Mouse (Mus musculus) hindbrain, embryonic 13.5 days (tissue): ENCODE measurements around the gene Laptm5. TPM values are rescaled to one million over a fixed set of nuclear protein-coding genes. Genes with fewer than 3 reads are reported as not detected.

Experiments used
- ATAC-seq: fragments of 200-750 bp; cut with Nextera tagmentation; 2 replicates; pipeline ENCODE4 v1.8.0; 2017; ENCODE audit warnings: moderate TSS enrichment; ENCODE audit not compliant: low FRiP score
- H3K27ac ChIP-seq: fragments of 300-500 bp; sonication (generic); 2 replicates; pipeline ENCODE4 v1.5.1; 2015; ENCODE audit warnings: inconsistent platforms, mild to moderate bottlenecking, moderate library complexity
- H3K27me3 ChIP-seq: fragments of 300-500 bp; sonication (generic); 2 replicates; pipeline ENCODE4 v1.6.1; 2015; ENCODE audit warnings: mild to moderate bottlenecking, inconsistent platforms
- H3K36me3 ChIP-seq: fragments of 300-500 bp; sonication (generic); 2 replicates; pipeline ENCODE4 v1.6.1; 2015; ENCODE audit warnings: mild to moderate bottlenecking, inconsistent platforms
- H3K4me1 ChIP-seq: fragments of 300-500 bp; sonication (generic); replicated peaks from 2 replicates; pipeline ENCODE4 v1.6.1; 2015; ENCODE audit warnings: inconsistent platforms
- H3K4me2 ChIP-seq: fragments of 300-500 bp; sonication (generic); 2 replicates; pipeline ENCODE4 v1.6.1; 2015; ENCODE audit warnings: inconsistent platforms, mild to moderate bottlenecking, moderate library complexity
- H3K4me3 ChIP-seq: fragments of 300-500 bp; sonication (generic); 2 replicates; pipeline ENCODE4 v1.5.1; 2015; ENCODE audit warnings: mild to moderate bottlenecking, inconsistent platforms
- H3K9ac ChIP-seq: fragments of 300-500 bp; sonication (generic); 2 replicates; pipeline ENCODE4 v1.6.1; 2015; ENCODE audit warnings: mild to moderate bottlenecking, inconsistent platforms
- H3K9me3 ChIP-seq: fragments of 300-500 bp; sonication (generic); 2 replicates; pipeline ENCODE4 v1.6.1; 2016; ENCODE audit warnings: inconsistent platforms
- WGBS: fragments of 180-500 bp; shearing (Covaris S2); methylation state at CpG from one replicate; pipeline ENCODE4 v1.1.7; 2015; 5-methylcytosine and 5-hydroxymethylcytosine counted together
- polyA plus RNA-seq: library from polyadenylated mRNA; unstranded; fragments of >200 nt; fragmentation: Nextera tagmentation; extraction: Ambion mirVana; gene quantifications from 2 replicates; pipeline ENCODE4 v1.2.1, GENCODE M21; 2015

Gene Laptm5
- polyA plus RNA-seq, 1 experiment from 2014 or later = 31.4 TPM

GRCm38 (mm10) chr4:130902289-130902781 is 10.6 kb upstream of the Laptm5 start:
- Histone ChIP-seq H3K4me2 (no peak overlapping the region), H3K9ac (no peak overlapping the region), H3K4me1 (peaks cover 25% of the 10 kb centered on the region), H3K4me3 (no peak overlapping the region), H3K27ac (no peak overlapping the region), H3K9me3 (no peaks in the 10 kb centered on the region), H3K27me3 (peaks cover 3% of the 10 kb centered on the region), H3K36me3 (no peaks in the 10 kb centered on the region)
- 54% methylated on average over 8 of the region's 8 CpGs for WGBS
- no peak for ATAC-seq

- ATAC-seq = no peak
- peaks cover 25% of the 10 kb centered on the region for H3K4me1 ChIP-seq
Measured at GRCm38 (mm10) chr4:130905025-130905424, 7.9 kb upstream of the Laptm5 start.

GRCm38 (mm10) chr4:130905882-130906281 is 7.0 kb upstream of the Laptm5 start:
- no peak for ATAC-seq

More at GRCm38 (mm10) chr4:130905025-130905424, 7.9 kb upstream of the Laptm5 start:
- Histone ChIP-seq H3K9ac (peak overlapping the region; percentile 26; the same call in 1 of the 2 replicates), H3K27ac (no peak overlapping the region), H3K4me2 (no peak overlapping the region), H3K9me3 (no peaks in the 10 kb centered on the region), H3K4me3 (no peak overlapping the region), H3K27me3 (no peaks in the 10 kb centered on the region), H3K36me3 (no peaks in the 10 kb centered on the region)
- 79% methylated on average over 7 of the region's 7 CpGs for WGBS

GRCm38 (mm10) chr4:130906296-130906695 is 6.6 kb upstream of the Laptm5 start:
- peaks cover 25% of the 10 kb centered on the region for H3K4me1 ChIP-seq
- H3K27ac ChIP-seq = peak overlapping the region; percentile 3; the same call in 1 of the 2 replicates
- no peak overlapping the region for H3K4me3 ChIP-seq
- ATAC-seq = no peak
- H3K27me3 ChIP-seq = no peaks in the 10 kb centered on the region
- no peaks in the 10 kb centered on the region for H3K36me3 ChIP-seq
- no peak overlapping the region for H3K9ac ChIP-seq
- H3K9me3 ChIP-seq = no peaks in the 10 kb centered on the region
- H3K4me2 ChIP-seq = no peak overlapping the region
- 35% methylated on average over 8 of the region's 8 CpGs for WGBS

More at GRCm38 (mm10) chr4:130905882-130906281, 7.0 kb upstream of the Laptm5 start:
- H3K9me3 ChIP-seq = no peaks in the 10 kb centered on the region
- no peaks in the 10 kb centered on the region for H3K27me3 ChIP-seq
- no peak overlapping the region for H3K4me2 ChIP-seq
- no peak overlapping the region for H3K9ac ChIP-seq
- 0 out of 2 replicates have a peak overlapping the region, but pooled peaks have one; percentile 3 for H3K27ac ChIP-seq
- H3K4me1 ChIP-seq = peaks cover 25% of the 10 kb centered on the region
- H3K36me3 ChIP-seq = no peaks in the 10 kb centered on the region
- WGBS = 89% methylated on average over 6 of the region's 6 CpGs
- no peak overlapping the region for H3K4me3 ChIP-seq

DNA sequence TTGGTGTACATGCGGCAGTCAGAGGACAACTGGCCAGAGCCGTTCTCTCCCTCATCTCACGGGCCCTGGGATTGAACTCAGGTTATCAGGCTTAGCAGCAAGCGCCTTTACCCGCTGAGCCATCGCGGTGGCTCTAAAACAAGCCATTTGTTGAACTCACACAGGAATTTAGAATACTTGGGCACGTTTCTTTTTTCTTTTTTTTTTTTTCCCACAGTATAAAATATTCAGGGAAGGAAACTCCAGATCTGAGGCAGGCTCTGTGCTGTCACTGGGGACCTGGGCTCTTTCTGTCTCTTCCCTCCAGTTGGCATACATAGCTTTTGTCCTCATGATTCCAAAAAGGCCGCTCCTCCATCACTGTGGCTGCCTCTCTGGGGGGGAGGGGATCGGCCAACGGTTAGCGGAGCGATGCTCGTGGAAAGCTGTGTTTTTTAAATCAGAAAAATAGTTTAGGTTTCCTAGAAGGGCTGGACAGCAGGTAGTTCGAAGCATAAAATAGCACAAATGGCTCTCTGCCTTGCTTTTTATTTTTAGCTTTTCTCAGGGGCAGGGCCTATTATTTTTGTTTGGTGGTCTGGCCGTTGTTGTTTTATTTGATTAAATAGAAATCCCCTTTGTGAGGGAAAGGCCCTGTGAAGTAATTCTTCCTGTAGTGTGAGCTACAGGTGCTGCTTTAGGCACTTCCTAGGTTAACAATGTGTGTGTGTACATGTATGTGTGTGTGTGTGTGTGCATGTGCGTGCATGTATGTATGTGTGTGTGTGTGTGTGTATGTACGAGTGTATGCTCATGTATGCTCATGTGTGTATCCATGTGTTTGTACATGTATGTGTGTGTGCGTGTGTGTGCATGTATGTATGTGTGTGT is 5.5 kb upstream of the Laptm5 start:
- Histone ChIP-seq H3K4me2 (no peak overlapping the region), H3K36me3 (no peaks in the 10 kb centered on the region), H3K4me1 (peaks cover 21% of the 10 kb centered on the region), H3K9ac (no peak overlapping the region), H3K27me3 (no peaks in the 10 kb centered on the region), H3K27ac (no peak overlapping the region), H3K4me3 (no peak overlapping the region), H3K9me3 (no peaks in the 10 kb centered on the region)
- 76% methylated on average over 19 of the region's 19 CpGs for WGBS
- ATAC-seq = no peak

DNA sequence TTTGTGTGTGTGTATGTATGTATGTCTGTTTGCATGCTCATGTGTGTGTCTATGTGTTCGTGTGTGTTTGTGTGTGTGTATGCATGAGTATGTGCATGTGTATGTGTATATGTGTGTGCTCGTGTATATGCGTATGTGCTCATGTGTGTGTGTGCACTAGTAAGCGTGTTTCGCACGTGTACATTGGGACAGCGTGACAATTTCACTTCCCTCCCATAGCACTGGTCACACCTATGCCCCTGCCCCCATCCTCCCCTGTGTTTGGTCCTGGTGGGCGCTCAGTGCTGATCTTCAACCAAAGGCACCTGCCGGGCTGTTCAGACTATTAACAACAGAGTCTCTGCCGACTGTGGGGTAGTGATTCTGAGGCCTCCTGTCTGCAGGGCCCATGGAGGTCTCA is 4.8 kb upstream of the Laptm5 start:
- Histone ChIP-seq H3K4me2 (no peak overlapping the region), H3K36me3 (no peaks in the 10 kb centered on the region), H3K4me1 (peaks cover 21% of the 10 kb centered on the region), H3K9ac (no peak overlapping the region), H3K9me3 (no peaks in the 10 kb centered on the region), H3K4me3 (no peak overlapping the region), H3K27me3 (no peaks in the 10 kb centered on the region), H3K27ac (no peak overlapping the region)
- 94% methylated on average over 10 of the region's 10 CpGs for WGBS
- ATAC-seq = no peak

GRCm38 (mm10) chr4:130909167-130909874 is 3.6 kb upstream of the Laptm5 start:
- Histone ChIP-seq H3K4me1 (peaks cover 19% of the 10 kb centered on the region), H3K9me3 (no peaks in the 10 kb centered on the region), H3K4me3 (no peak overlapping the region), H3K27me3 (no peaks in the 10 kb centered on the region), H3K36me3 (no peaks in the 10 kb centered on the region), H3K4me2 (no peak overlapping the region), H3K9ac (no peak overlapping the region), H3K27ac (no peak overlapping the region)
- no peak for ATAC-seq
- 59% methylated on average over 17 of the region's 17 CpGs for WGBS

- no peak overlapping the region for H3K4me3 ChIP-seq
- H3K36me3 ChIP-seq = no peaks in the 10 kb centered on the region
- ATAC-seq = no peak
- H3K27me3 ChIP-seq = 0 out of 2 replicates have a peak, but pooled peaks cover 2% of the 10 kb centered on the region
- H3K9me3 ChIP-seq = no peaks in the 10 kb centered on the region
- H3K9ac ChIP-seq = no peak overlapping the region
- H3K27ac ChIP-seq = no peak overlapping the region
- H3K4me2 ChIP-seq = no peak overlapping the region
- peaks cover 13% of the 10 kb centered on the region for H3K4me1 ChIP-seq
- WGBS = 48% methylated on average over 7 of the region's 7 CpGs
Measured at GRCm38 (mm10) chr4:130910666-130911065, 2.3 kb upstream of the Laptm5 start.

DNA sequence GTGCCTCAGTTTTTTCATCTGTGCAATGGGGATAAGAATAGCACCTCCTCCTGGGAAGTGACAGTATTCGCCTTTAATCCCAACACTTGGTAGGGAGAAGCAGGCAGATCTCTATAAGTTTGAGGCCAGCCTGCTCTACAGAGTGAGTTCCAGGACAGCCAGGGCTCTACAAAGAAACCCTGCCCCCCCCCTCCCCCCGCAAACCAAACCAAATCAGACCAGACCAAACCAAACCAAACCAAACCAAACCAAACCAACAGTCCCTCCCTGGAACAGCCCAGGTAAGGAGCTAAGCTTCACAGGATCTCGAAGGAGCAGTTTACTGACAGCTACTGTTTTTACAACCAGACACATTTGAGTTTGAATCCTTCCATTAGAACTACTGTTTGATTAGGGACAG is 299 bp upstream of the Laptm5 start:
- peaks cover 5% of the 10 kb centered on the region for H3K4me1 ChIP-seq
- no peak for ATAC-seq
- H3K27me3 ChIP-seq = peaks cover 2% of the 10 kb centered on the region; the same call in 1 of the 2 replicates
- no peak overlapping the region for H3K9ac ChIP-seq
- H3K4me3 ChIP-seq = no peak overlapping the region
- no peak overlapping the region for H3K27ac ChIP-seq
- H3K9me3 ChIP-seq = no peaks in the 10 kb centered on the region
- no peak overlapping the region for H3K4me2 ChIP-seq
- H3K36me3 ChIP-seq = no peaks in the 10 kb centered on the region
- WGBS = 84% methylated on average over 3 of the region's 3 CpGs

DNA sequence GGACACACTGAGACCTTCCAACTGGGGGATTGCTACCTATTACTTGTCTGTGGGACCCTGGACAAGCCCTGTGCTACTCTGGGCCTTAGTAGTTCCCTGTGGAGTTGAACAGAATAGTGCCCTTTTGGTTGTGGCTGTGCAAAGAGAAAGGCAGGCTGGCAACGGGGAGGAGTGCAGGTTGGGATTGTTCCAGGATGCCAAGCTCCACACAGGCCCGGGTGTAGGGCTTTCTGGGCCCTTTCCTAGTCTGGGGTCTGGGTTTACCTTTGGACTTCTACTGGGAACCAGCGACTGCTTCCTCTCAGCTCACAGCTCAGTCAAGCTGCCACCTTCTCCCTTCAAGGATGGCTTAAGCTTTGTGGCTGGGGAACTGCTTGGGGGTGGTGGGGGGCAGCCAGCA is 586 bp downstream of the Laptm5 start:
- peaks cover 5% of the 10 kb centered on the region for H3K4me1 ChIP-seq
- no peak overlapping the region; the same call in 1 of the 2 replicates for H3K27ac ChIP-seq

DNA sequence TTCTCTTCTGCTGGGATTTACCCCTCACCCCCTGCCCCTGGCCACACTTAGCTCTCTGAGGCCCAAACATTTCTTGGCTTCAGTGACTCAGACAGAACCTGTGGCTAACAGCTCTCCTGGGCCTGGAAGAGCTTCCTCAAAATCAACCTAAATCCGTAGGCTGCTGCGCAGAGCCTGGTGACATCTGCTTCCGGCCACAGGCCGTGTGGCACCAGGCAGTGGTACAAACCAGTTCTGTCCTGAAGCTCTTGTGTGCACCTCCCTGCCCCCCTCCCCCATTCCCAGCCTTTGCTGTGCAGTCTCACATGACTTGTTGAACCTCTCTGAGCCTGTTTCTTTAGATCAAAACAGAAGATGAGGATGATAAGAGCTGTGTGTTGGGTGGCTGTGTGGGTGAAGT is 1.1 kb downstream of the Laptm5 start:
- H3K9ac ChIP-seq = no peak overlapping the region
- no peaks in the 10 kb centered on the region for H3K9me3 ChIP-seq
- ATAC-seq = no peak
- H3K4me3 ChIP-seq = no peak overlapping the region
- peaks cover 5% of the 10 kb centered on the region for H3K4me1 ChIP-seq
- WGBS = 85% methylated on average over 4 of the region's 4 CpGs
- no peak overlapping the region for H3K27ac ChIP-seq
- peaks cover 2% of the 10 kb centered on the region; the same call in 1 of the 2 replicates for H3K27me3 ChIP-seq
- no peak overlapping the region for H3K4me2 ChIP-seq
- no peaks in the 10 kb centered on the region for H3K36me3 ChIP-seq

More for the DNA sequence above, 586 bp downstream of the Laptm5 start:
- H3K4me2 ChIP-seq = no peak overlapping the region
- WGBS = 80% methylated on average over 3 of the region's 3 CpGs
- H3K9me3 ChIP-seq = no peaks in the 10 kb centered on the region
- ATAC-seq = no peak
- H3K36me3 ChIP-seq = no peaks in the 10 kb centered on the region
- H3K9ac ChIP-seq = no peak overlapping the region
- peaks cover 2% of the 10 kb centered on the region; the same call in 1 of the 2 replicates for H3K27me3 ChIP-seq
- H3K4me3 ChIP-seq = no peak overlapping the region

GRCm38 (mm10) chr4:130914527-130914926 is 1.6 kb downstream of the Laptm5 start:
- ATAC-seq = no peak
- WGBS = 83% methylated on average over 7 of the region's 7 CpGs

More at GRCm38 (mm10) chr4:130914527-130914926, 1.6 kb downstream of the Laptm5 start:
- Histone ChIP-seq H3K27me3 (peaks cover 2% of the 10 kb centered on the region; the same call in 1 of the 2 replicates), H3K4me2 (no peak overlapping the region), H3K27ac (no peak overlapping the region), H3K4me1 (peaks cover 9% of the 10 kb centered on the region), H3K9ac (no peak overlapping the region), H3K4me3 (no peak overlapping the region), H3K9me3 (no peaks in the 10 kb centered on the region), H3K36me3 (no peaks in the 10 kb centered on the region)
